Mouse (Mus musculus): ENCODE data around the gene Pitpnc1.

DNA sequence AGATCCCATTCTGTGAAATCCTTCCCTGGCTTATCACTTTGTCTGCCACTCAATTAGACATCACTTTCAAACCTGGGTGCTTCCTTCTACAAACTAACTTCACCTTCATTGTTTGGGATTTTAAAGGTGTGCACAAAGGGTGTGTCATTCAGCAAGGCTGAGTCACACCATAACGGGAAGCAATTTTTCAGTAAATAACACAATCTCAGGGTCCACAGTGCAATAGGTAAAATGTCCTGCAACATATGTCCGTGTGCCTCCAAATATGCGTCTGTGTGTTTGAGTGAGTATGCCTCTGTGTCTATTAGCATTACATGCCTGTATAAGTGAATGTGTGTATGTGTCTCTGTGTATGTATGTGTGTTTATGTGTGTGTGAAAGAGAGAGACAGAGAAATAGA is 13.2 kb downstream of the Pitpnc1 start:
- TF ChIP-seq POLR2A (IDR thresholded peaks at IDR 0.05; ENCODE audit: borderline replicate concordance, control insufficient read depth, low read depth, low read length) (no peak), CTCF (IDR thresholded peaks at IDR 0.05; ENCODE audit: control insufficient read depth, insufficient read depth, low read length) (no peak)

All from bone marrow, adult 2 months (tissue).